Mouse (Mus musculus) mouse trophoblast stem cell (cell line): ENCODE measurements around the gene Nox4.

Source experiments
- in situ Hi-C, 2 experiments: fragments of 300-500 bp; cut with MseI, MboI; formaldehyde crosslinking; loops; 2 replicates in 1 of 2; 3 replicates in 1 of 2; pipeline ENCODE4 v1.15.1; 2025

Gene Nox4

DNA sequence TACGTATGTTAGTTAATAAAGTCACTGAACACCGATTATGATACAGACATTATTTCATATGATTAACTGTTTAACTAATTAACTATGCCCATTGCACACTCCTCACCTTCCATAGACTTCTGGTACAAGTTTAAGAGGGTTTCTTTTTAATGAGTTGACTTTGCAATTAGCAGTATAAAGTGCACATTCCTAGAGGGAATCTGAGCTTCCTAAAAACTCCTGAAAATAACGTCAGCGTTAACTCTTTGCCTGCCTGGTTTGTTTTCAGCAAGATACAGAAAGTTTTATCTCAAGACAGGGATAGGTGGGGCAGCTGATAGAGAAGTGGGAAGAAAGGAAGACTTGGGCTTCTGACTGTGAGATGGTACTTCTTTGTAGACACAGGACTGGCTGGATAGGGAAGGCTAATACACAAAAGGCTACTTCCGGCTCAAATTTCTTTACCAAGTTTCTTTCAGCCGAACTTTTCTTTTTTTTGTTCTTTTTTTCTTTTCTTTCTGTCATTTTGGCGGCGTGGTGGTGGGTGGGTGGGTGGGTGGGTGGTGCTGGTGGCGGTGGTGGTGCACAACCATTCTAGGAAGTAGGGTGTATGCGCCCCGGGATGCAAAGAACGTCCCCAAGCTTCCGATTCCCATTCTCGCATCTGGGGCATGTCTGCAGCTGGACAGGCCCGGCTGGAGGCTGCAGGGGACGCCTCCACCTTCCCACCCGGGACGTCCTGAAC is at the start of gene Nox4:
TSS of gene Nox4 (plus strand) at position 241 of the 724 bp plus-strand sequence.
- in situ Hi-C loops, result no loop called here

DNA sequence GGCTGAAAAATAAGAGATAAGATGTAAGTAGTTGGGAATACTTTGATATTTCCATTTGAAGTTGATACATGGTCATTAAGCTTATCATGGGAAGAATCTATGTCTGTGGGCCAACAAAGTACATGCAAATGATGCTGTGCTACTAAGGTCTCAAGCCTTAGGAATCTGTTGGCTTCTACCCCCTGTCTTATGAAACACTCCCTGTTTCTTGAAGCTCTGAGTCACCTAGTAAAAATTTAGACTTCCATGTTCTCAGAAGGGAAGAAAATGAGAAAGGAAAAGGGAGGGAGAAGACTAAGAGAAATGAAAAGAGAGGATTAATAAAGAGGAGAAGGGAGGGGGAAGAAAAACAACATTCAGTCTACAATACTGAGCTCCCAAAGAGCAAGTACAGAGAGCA is 41.1 kb upstream of the Nox4 start:
- in situ Hi-C loops, result no loop called here

DNA sequence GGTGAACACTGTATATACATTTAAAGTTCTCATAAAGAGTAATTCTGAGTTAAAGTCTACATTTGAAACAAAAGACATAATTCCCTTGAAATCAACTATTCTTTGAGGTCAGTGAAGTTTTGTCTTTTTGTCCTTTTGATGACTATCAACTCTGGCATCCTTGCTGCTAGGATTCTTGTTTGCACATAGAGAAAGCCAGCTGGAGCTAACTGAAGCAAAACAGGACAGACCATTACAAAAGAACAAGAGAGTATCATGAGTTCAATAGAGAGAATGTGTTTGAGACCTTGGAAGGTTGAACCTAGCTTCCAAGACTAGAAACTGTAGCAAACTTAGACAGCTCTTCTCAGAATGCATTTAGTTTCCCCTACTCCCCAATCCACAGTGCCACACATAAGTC is 24.2 kb upstream of the Nox4 start:
- in situ Hi-C loops, result no loop called here

DNA sequence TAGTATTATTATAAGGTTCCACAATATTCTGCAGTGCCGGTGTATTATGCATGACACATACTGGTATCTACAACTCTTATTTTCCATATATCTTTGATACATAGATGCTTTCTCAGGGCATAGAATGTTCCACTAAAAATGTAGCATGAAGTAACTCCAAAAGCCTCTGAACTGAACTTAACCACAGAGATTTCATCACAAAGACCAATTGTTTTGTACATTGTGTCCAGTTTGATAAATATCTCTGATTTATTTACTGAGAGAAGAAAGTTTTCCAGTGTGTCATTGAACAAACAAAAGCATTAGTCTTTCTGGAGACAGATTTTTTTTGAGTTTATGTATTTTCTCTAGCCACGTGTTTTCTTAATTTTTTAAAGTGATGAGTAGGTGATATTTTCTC is 23.1 kb upstream of the Nox4 start:
- in situ Hi-C loops, result no loop called here

DNA sequence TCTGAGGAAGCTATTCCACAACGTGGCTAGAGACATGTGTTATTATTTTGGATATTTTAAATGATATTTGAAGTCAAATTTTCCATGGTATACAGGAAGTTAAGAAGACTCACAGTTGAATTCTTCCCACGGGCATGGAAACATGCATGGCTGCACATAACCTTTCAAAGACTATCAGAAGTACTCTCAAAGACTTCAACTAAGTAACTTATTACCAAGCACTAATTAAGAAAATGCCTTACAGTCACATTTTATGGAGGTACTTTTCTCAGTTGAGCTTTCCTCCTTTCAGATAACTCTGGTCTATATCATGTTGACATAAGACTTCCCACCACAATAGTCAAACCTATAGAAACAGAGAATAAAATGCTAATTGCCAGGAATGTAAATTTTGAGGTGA is 20.3 kb upstream of the Nox4 start:
- in situ Hi-C loops, result no loop called here

DNA sequence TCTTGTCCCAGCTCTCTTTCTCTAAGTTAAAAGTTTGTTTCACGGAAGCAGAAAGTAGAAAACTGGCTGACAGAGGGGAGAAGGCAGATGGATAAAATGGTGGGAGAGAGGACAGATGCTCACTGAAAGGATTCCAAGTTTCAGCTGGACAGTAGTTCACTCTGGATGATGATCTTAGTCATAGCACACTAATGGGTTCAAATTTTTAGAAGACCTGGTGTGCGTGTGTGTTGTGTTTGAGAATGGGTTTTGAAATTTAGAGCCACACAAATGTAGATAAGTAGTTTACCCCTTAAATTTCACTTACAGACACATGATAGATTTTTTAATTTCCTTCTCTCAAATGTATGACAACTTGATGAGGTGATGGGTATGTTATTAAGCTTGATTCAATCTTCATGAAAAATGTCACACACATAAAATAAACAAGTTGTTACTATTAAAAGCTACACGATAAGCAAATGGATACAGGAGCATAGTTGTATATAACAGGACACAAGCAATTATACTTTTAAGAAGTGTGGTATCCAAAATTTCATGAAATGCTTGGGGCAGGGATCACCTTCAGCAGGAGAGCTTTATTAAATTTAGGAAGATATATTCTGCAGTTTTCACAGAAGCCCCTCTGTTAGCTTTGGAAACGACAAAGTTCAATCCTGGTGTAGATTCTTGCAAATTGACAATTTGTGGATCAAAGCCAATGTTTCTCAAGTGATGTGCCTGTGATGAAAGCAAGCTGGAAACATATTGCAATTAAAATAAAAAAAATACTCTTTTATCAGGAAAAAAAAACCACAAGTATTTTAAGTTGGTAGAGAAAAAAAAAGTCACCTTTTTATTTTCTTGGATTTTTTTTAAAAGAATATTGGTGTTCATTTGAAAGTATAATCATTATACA is 18.6 kb upstream of the Nox4 start:
- in situ Hi-C loops, result no loop called here

DNA sequence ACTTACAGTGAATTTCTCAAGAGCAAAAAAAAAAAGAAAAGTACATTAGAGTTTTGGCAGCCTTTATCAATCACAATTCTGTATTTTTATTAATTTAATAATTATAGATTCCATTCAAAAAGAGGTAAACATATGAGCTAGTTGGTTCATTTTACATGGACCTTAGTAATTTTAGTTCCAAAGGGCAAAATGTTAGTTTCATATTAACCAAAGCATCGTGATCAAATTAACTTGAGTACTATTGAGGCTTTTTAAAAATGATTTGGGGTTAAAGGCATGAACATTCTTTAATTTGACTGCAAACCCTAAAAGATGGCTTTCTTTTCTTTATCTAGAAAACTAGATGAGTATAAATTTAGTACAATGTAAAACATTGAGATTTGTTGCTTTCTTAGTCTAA is 16.4 kb upstream of the Nox4 start:
- in situ Hi-C loops, result no loop called here

DNA sequence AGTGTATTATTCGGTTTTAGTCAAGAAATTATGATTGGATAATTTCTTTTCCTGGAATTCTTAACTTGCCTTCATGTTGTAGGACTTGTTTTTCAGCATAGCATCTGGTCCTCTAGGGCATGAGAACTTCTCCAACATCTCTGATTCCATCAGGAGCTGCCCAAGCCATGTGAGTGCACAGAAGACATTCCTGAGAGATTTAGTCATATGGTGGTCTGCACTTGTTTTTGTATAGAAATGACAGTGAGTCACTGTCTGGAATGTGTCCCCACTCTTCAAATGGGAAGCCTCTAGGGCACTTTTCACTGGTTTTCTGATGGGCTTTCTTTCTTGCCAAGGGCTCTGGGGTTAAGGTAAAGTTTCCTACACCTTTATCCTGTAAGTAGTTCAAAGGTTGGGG is 4.8 kb upstream of the Nox4 start:
- in situ Hi-C loops, result no loop called here

DNA sequence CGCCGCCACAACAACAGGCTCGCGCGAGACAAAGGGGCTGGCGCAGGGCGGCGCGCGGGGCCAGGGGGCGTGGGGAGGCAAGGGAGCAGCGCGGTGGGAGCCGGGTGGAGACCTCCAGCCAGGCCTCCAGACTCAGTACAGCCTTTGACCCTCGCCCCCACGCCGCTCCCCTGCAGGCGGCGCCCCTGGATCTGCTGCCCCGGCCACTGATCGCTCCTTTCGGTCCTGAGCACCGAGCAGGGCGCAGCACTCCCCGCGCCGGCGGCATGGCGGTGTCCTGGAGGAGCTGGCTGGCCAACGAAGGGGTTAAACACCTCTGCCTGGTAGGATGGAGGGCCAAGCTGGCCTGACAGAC is 661 bp downstream of the Nox4 start:
- in situ Hi-C loops, result no loop called here

DNA sequence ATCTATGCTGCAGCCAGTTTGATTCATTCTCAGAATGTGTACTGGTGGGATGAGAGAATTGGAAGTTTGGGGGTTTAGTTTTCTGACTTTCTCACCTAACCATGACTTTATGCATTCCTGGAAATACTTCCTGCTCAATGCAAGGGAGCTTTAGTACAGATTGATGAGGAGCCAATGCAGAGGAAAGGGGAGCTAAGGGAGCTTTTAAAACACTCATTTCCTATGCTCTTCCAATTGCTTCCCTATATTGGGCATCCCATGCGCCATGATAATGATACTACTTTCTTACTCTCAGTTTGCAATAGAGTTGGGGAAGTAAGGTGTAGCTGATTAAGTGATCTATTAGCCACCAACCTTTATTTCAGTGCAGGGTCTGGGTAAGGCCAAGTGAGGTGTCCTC is 1.0 kb downstream of the Nox4 start:
- in situ Hi-C loops, result no loop called here

DNA sequence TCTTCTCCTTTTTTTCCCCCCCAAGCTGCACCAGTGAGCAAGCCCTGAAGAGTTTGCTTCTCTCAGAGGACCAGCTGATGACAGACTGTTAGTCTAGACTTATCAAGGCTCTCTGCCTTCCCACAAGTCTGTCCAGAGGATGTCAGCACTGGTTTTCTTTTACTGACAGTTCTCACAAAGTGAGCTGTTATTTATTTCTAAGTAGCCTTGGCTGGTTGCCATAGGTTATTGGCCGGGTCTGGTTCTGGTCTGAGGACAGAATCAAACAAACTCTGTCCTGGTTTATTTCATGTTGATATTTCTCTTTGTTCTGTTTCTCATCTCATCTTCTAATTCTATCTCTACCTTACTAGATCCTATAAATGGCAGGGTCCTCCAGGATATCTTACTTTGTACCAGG is 2.0 kb downstream of the Nox4 start:
- in situ Hi-C loops, result no loop called here

DNA sequence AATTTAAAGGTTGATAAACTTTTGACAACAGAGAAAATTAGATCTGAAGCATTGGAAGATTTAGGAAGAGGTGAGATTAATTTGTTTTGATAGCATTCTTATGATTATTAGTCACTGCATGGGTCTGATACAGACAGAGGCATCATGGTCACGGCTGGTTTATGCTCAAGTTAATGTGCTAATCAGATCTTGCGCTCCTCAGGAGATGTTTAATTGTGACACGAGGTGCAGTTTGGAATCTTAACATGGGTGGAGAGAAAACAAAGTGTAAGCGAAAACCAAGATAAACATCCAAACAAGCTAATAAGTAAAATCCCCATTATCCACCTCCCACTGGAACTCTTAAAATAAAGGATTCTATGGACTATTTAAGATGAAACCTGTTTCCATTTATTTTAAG is 6.2 kb downstream of the Nox4 start:
- in situ Hi-C loops, result no loop called here

DNA sequence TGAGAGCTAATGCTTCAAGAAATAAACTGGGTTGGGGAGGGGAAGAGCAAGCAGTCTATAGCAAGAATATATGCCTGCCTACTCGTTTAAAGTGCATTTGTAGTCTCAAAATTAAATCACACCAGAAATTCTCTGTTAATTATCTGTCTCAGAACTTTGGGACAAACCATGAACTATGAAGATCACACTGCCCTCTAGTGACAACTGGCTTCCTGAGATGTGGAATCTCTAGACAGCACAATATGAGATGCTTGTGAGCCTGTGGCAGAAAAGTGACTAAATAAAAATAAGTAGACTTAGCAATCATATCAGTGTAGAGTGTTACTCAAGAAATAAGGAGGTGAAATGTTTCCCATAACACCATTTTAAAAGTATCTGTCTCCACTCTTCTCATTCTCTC is 31.3 kb downstream of the Nox4 start:
- in situ Hi-C loops, result loop anchor here (5.0 kb wide), 1 partner anchor 165 kb away; no protein-coding TSS in a partner anchor

DNA sequence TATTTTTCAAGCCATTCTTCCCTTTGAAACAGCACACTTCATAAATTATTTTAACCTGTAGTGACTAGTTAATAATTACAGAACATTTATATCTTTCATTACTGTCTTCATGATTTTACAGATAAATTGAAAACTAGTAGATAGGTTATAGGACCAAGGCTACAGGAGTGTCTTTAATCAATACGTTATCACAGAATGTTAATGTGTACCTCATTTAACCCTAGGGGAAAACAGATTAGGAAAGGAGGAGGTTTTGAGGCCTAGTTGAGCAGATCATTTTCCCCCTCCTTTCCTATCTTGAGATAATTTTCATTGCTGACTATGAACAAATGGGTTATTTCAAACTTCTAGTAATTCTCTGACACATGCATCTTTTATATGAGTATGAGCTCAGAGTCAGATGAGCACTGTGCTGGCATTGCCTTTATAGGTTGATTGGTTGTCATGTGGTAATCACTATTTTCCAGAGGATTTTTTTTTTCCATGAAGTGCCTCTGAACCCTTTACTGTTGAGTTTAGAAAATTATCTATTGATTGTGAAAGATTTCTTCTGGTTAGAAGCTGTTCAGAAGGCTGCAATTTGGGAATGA is 57.9 kb downstream of the Nox4 start:
- in situ Hi-C loops, result no loop called here

DNA sequence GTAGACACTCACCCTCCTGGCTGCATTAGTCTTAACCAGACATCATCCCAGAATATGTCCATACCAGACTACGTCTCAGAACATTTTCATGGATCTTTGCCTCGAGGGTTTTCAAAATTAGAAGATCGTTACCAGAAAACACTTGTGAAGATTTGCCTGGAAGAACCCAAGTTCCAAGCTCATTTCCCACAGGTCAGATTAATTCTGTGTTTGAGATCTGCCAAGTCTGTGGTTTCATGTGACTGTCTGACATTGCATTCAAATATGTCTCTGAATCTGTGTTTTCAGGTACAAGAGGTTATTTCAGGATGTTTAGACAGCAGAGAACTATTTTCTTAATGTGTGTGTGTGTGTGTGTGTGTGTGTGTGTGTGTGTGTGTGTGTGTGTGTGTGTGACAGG is 75.7 kb downstream of the Nox4 start:
- in situ Hi-C loops, result no loop called here

DNA sequence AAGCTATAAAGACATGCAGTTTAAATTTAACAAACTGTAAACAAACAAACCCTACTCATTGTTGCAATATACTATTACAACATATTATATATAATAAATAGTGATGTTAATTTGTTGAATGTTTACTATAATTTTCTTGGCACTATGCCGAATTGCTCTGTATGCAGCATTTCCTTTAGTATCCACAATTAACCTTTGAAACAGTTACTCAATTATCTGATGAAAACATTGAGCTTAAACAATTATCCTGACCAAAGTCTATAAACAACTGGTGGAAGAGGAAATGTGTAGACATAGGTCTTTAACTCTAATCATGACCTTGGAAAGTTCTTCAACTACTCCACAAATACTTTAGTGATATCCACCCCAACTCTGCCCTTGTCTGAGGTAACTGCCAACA is 76.2 kb downstream of the Nox4 start:
- in situ Hi-C loops, result no loop called here

DNA sequence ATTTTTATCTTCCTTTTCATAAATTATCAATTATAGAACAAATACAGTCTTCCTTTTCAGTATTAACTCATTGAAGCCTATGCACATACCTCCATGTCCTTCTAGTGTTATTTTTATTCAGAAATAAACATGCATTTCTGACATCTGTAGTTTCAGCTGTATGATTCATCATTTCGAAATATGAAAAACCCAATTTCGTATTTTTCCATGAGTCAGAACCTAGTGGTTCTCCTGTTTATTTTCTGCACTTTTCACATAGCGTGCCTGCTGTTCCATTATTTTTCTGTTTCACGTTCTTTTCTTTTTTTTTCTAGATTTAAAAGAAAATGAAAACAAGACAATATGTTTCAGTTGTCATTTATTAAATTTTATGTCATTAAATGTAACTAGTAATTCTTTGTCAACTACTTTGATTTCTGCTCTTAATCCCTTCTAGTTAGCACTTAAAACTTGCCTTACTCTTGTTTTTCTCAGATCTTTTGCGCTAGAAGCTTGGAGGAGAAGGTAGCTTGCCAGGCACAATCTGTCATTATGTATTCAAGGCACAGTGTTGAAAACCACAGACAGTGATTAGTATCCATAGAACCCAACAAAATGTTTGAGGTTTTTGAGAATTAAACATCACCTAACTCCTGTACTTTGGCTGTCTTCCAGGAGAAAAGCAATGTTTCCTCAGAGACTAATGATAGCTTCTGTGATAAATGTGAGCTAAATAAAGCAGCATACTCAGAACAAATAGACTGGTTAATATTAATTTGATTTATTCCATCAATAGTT is 85.1 kb downstream of the Nox4 start:
- in situ Hi-C loops, result no loop called here

DNA sequence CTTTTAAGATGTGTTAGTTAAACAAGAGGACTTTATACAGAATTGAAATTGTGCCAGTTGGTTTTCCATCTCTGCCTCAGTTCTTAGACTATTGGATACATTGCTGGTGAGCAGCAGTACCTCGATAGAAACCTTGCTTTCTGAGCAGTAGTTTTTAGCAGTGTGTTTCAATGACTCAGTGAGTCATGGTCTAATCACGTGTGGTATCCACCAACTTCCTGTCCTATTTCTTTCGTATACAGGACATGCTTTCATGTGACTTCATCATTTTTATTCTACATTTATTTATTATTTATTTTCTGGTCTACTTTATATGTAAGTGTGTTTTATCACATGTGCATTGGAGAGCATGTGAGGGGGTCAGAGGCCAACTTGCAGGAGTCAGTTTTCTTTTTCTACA is 99.7 kb downstream of the Nox4 start:
- in situ Hi-C loops, result no loop called here

DNA sequence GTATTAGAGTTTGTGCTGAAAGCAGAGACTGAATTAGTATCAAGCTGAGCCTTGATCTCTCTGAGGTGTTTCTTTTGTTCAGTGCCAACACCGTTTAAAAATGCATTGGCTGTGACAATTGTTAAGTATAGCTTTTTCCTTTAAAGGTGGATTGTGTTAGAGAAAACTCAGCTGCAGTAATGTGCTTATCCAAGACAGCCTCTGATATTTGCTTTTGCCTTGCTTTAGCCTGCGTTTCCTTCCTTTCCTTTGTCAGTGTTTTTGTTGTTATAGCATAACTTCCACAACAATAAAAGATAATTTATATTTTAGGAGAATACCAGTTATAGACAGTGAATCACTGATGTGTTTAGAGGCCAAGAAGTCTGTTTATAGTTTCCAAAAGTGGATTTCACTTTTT is 106.9 kb downstream of the Nox4 start:
- in situ Hi-C loops, result no loop called here

DNA sequence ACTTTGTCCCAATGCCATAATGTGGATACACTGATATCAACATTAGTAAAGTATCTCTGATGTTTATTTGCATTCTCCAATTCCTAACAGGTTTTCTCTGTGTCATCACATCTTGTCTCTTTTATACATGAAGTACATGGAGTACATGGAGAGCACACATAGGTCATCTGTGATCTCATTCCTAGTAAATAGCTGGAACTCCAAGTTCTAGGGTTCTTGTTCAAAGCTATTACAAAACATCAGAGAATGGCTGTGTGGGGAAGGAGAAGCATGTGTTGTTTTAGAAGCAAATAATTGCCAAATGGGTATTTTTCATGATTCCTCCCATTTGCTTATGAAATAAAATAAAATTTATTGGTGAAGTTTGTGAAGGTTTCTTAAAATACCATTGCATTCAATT is 121.9 kb downstream of the Nox4 start:
- in situ Hi-C loops, result no loop called here

DNA sequence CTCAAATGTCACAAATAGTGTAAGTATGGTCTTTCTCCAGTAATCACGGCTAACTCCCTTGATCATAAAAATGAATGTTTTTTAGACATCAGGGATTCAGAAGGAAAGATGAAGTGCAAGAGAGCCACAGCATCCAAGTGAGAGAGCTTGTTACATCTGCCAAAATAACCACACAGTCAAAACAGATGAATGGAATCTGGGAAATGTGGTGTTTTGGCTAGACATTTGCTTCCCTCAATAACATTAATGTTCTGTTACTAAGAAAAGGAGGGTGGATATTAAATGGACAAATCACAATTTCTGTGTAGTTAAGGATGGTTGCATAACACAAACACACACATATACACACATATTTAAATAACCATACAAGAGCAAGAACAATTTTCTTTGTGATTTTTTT is 123.2 kb downstream of the Nox4 start:
- in situ Hi-C loops, result no loop called here

DNA sequence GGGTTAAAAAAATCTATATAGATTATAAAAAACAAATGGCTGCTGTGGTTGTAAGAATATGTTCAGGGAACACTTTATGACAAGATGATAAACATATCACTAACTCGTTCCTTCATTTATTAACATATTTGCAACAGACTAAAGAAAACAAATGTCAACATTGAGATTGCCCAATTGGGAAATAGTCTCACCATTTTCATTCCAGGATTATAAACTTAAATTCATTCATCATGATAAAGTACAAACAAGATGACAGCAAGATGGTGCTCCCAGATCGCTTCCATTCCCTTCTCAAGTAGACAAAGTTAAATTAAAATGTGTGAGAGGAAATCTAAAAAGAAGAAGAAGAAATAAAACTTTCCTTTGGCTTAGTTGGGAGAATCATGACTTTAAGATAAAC is 124.9 kb downstream of the Nox4 start:
- in situ Hi-C loops, result no loop called here
